Mouse (Mus musculus) heart, postnatal 0 days (tissue): ENCODE measurements around the gene Il2rb. TPM values are rescaled to one million over a fixed set of nuclear protein-coding genes. Genes with fewer than 3 reads are reported as not detected.
A peak's percentile ranks its signal among the peaks of the same experiment; 100 is the strongest.

Experiments used
- ATAC-seq: fragments of 200-750 bp; cut with Nextera tagmentation; 2 replicates; pipeline ENCODE4 v1.8.0; 2017; ENCODE audit warnings: low read depth, moderate number of reproducible peaks, moderate library complexity; ENCODE audit not compliant: insufficient read depth
- DNase-seq: peaks from one replicate; pipeline ENCODE4 v3.0.0-alpha.2; 2016; ENCODE audit warnings: low spot score
- H3K27ac ChIP-seq: fragments of 300-500 bp; sonication (generic); 2 replicates; pipeline ENCODE4 v1.5.1; 2014; ENCODE audit warnings: low read depth, mild to moderate bottlenecking
- H3K27me3 ChIP-seq: fragments of 300-500 bp; sonication (generic); 2 replicates; pipeline ENCODE4 v1.6.1; 2014; ENCODE audit warnings: low read length, mixed read lengths; ENCODE audit not compliant: control insufficient read depth, insufficient read depth
- H3K36me3 ChIP-seq: fragments of 300-500 bp; sonication (generic); replicated peaks from 2 replicates; pipeline ENCODE4 v1.6.1; 2014; ENCODE audit warnings: low read length, mixed read lengths; ENCODE audit not compliant: control insufficient read depth, insufficient read depth
- H3K4me1 ChIP-seq: fragments of 300-500 bp; sonication (generic); 2 replicates; pipeline ENCODE4 v1.6.1; 2014; ENCODE audit warnings: antibody characterized with exemption; ENCODE audit not compliant: control insufficient read depth, insufficient read depth
- H3K4me2 ChIP-seq: fragments of 300-500 bp; sonication (generic); 2 replicates; pipeline ENCODE4 v1.6.1; 2014; ENCODE audit warnings: low read depth, mild to moderate bottlenecking, low read length, moderate library complexity
- H3K4me3 ChIP-seq: fragments of 300-500 bp; sonication (generic); 2 replicates; pipeline ENCODE4 v1.5.1; 2014; ENCODE audit warnings: low read depth, low read length
- H3K9ac ChIP-seq: fragments of 300-500 bp; sonication (generic); replicated peaks from 2 replicates; pipeline ENCODE4 v1.6.1; 2014; ENCODE audit warnings: low read depth, low read length, mixed read lengths
- H3K9me3 ChIP-seq: fragments of 300-500 bp; sonication (generic); replicated peaks from 2 replicates; pipeline ENCODE4 v1.6.1; 2016; ENCODE audit warnings: low read length; ENCODE audit not compliant: control insufficient read depth
- CTCF ChIP-seq: IDR thresholded peaks from 2 replicates; pipeline ENCODE4 v1.5.1; 2016; ENCODE audit warnings: antibody characterized with exemption, control low read depth, low read depth
- EP300 ChIP-seq: IDR thresholded peaks from 2 replicates; pipeline ENCODE4 v1.6.1; 2016; ENCODE audit warnings: antibody characterized with exemption, low read depth
- WGBS: fragments of 180-500 bp; shearing (Covaris S2); extraction: QIAGEN DNeasy Blood & Tissue Kit; methylation state at CpG from one replicate; pipeline ENCODE4 v1.1.7; 2014; 5-methylcytosine and 5-hydroxymethylcytosine counted together
- polyA plus RNA-seq: library from polyadenylated mRNA; unstranded; fragments of >200 nt; fragmentation: Nextera tagmentation; extraction: Ambion mirVana; gene quantifications from 2 replicates; pipeline ENCODE4 v1.2.1, GENCODE M21; 2015
- total RNA-seq: library from RNA; depleted of rRNA; stranded (reverse); fragments of >200 nt; gene quantifications from 2 replicates; pipeline ENCODE4 v1.2.3, GENCODE M21; 2014; ENCODE audit warnings: low replicate concordance

Il2rb gene
- total and polyA plus RNA-seq, 2 experiments from 2014 or later, result 0.08 TPM; not detected in 1

DNA sequence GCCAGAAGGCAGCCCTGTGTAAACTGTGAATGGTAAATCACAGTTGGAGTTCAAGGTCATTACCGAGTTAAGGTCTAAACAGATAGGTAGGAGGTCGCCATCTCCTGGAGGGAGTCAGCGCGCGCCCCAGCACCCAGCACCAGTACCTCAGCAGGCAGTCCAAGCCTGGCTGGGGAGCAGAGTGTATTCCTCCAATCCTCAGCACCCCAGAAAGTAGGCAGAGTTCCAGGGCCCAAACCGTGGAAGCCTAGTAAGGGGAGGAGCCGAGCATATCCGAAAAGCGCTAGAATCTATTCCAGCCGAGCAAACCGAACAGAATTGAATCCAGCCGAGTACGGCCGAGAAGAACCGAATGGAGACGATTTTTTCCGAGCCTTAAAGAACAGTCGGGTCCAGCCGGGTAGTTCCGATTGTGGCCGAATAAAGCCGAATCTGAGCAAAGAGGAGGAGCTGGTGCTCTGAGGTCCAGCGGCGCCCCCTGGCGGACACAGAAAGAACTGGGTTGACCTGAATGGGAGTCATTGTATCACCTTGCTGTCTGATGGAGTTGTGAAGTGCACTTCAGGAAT is 36.9 kb upstream of the Il2rb start:
- ATAC-seq (peak; percentile 88), DNase-seq (peak; percentile 97)
- Histone ChIP-seq H3K4me2 (peak overlapping the region; percentile 53), H3K27me3 (no peaks in the 10 kb centered on the region), H3K9ac (peak overlapping the region; percentile 37), H3K4me3 (peak overlapping the region; percentile 14; the same call in 1 of the 2 replicates), H3K36me3 (no peaks in the 10 kb centered on the region), H3K4me1 (peaks cover 36% of the 10 kb centered on the region), H3K9me3 (no peaks in the 10 kb centered on the region), H3K27ac (peak overlapping the region; percentile 92)
- peak; percentile 97 for TF ChIP-seq CTCF
- no peak; the same call in 1 of the 2 replicates for TF ChIP-seq EP300
- under 1% methylated on average over 25 of the region's 25 CpGs for WGBS

DNA sequence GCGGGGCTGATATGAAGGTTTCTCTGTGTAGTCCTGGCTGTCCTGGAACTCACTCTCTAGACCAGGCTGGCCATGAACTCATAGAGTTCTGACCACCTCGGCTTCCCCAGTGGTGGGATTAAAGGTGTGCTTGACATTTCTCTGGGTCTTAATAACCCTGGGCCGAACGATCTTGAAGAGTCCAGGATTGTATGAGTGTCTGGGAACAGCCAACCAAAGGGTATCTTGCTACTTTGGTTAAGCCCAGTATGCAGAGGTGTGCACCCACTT is 36.3 kb upstream of the Il2rb start:
- Histone ChIP-seq H3K9me3 (no peaks in the 10 kb centered on the region), H3K27me3 (no peaks in the 10 kb centered on the region), H3K27ac (peak overlapping the region; percentile 92), H3K4me2 (peak overlapping the region; percentile 53), H3K36me3 (no peaks in the 10 kb centered on the region; the same call in 1 of the 2 replicates), H3K4me3 (peak overlapping the region; percentile 14; the same call in 1 of the 2 replicates), H3K9ac (peak overlapping the region; percentile 37), H3K4me1 (peaks cover 36% of the 10 kb centered on the region)
- WGBS, result 69% methylated on average over 4 of the region's 4 CpGs
- no peak for ATAC-seq
- TF ChIP-seq EP300 (no peak), CTCF (no peak)
- peak; percentile 5 for DNase-seq

DNA sequence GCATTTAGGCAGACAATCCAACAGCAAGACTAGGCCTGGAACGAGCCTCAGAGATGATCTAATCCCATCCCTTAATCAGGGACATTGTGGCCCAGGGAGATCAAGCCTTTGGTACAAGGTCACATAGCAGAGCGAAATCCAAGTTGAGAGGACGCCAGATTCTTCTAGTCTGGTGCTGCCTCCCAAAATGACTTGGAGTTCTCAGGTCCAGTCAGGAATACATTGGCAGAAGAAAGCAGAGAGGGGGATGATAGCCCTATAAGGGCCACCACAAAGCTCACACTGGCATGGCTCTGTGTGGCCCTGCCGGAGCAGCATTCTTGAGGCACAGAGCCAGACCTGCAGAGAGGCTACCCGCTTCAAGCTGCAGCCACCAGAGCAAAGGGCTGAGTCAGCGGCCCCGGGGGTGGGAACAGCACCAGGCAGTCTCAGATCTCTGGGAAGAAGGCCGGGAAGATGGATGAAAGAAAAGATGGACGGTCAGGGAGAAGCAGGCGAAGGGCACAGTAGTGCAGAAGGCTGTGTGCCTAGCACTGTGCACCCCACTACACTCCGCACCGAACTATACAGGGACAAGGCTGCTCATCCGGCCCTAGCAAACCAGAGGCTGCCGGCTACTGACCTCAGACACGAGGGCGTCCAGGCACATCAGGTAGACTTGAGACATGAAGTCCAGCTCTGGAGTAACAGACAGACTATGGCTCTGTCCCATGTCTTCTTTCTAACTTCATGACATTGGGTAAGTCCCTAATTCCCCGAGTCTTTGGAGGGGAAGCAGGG is 35.8 kb upstream of the Il2rb start, which contains the start of gene C1qtnf6:
C1qtnf6 (minus strand) TSS at position 746 of the 780 bp plus-strand sequence.
- TF ChIP-seq CTCF (no peak), EP300 (no peak)
- Histone ChIP-seq H3K4me1 (peaks cover 36% of the 10 kb centered on the region), H3K27ac (peak within 1 kb of the TSS; percentile 92), H3K9me3 (no peaks in the 10 kb centered on the region), H3K27me3 (no peaks in the 10 kb centered on the region), H3K36me3 (peaks cover 2% of the 10 kb centered on the region; the same call in 1 of the 2 replicates), H3K4me2 (peak within 1 kb of the TSS; percentile 53), H3K4me3 (peak within 1 kb of the TSS; percentile 14; the same call in 1 of the 2 replicates), H3K9ac (peak within 1 kb of the TSS; percentile 63)
- WGBS, result 47% methylated on average over 17 of the region's 17 CpGs
- DNase-seq (peak; percentile 50), ATAC-seq (peak; percentile 13; the same call in 1 of the 2 replicates)

DNA sequence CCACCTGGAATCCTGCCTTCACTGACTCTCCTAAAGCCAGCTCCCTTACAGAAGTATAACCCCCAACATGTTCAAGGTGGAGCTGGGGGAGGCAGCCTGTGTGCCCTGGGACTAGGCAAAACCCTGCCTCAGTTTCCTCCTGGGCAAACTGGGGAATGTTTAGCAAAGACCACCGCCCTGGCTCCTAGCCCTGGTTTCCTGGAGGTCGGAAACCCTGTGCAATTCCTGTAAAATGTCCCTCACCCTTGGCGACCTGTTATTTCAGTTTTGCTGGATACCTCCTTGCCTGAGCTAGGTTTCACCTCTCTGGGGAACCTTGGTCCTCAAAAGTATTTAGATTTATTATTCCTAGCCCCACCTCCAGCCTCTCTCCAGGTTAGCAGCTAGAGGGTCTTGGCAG is 35.1 kb upstream of the Il2rb start:
- DNase-seq, result no peak
- Histone ChIP-seq H3K4me1 (peaks cover 36% of the 10 kb centered on the region), H3K27me3 (no peaks in the 10 kb centered on the region), H3K36me3 (peaks cover 7% of the 10 kb centered on the region), H3K27ac (peak overlapping the region; percentile 92), H3K9me3 (no peaks in the 10 kb centered on the region), H3K9ac (peak overlapping the region; percentile 63; the same call in 1 of the 2 replicates), H3K4me3 (no peak overlapping the region), H3K4me2 (peak overlapping the region; percentile 75)
- 75% methylated on average over 3 of the region's 3 CpGs for WGBS
- TF ChIP-seq EP300, result no peak
- no peak for TF ChIP-seq CTCF
- no peak for ATAC-seq

DNA sequence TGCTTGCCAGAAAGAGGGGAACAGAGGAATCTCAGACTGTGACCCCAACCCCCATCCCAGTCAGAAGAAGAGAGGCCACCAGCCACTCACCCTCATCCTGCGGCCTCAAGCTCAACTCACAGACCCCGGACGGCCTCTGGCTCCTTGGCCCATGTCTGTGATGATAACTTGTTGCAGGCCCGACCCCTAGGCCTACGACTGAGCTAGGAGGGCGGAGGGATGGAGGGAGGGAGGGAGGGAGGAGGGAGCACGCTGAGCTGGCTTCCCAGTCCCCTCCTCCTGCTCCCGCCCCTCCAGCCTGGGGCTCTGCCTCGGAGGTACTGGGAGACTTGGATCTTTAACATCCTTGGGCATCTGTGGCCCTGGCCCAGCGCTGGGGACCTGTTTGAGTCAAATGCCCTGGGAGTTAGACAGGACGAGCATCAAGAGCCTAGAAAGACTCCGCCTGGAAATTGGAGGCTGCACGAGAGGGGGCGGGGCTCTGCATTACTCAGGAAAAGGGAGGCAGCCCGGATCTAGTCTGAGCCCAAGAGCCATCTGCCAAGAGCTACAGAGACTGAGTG is 34.4 kb upstream of the Il2rb start:
- ATAC-seq, result peak; percentile 29
- Histone ChIP-seq H3K27me3 (no peaks in the 10 kb centered on the region), H3K4me3 (peak overlapping the region; percentile 54), H3K4me1 (peaks cover 36% of the 10 kb centered on the region), H3K27ac (peak overlapping the region; percentile 92), H3K9ac (peak overlapping the region; percentile 63), H3K9me3 (no peaks in the 10 kb centered on the region), H3K36me3 (peaks cover 14% of the 10 kb centered on the region), H3K4me2 (peak overlapping the region; percentile 75)
- WGBS, result 1% methylated on average over 15 of the region's 15 CpGs
- TF ChIP-seq EP300, result no peak
- DNase-seq, result peak; percentile 82
